Mouse (Mus musculus): Measurements from ENCODE around the gene Lrrc63.
"Not testable (repeated sequence)": the region's sequence is repeated elsewhere in the genome, so short reads cannot be mapped to it uniquely, and the experiment has no call there.

Gene Lrrc63

GRCm38 (mm10) chr14:75130501-75131318 is at the start of gene Lrrc63, which contains the start of gene Lcp1:
Gene Lrrc63, minus strand, starts transcription at chr14:75130881.
Gene Lcp1, plus strand, starts transcription at chr14:75131101.
- peak; percentile 75 for DNase-seq (ENCODE audit: low read depth, low spot score)

GRCm38 (mm10) chr14:75179255-75179963 is 48.7 kb upstream of the Lrrc63 start:
- peak; percentile 95 for DNase-seq (ENCODE audit: low read depth, low spot score)

GRCm38 (mm10) chr14:75178801-75179211 is 48.1 kb upstream of the Lrrc63 start:
- DNase-seq (ENCODE audit: low read depth, low spot score) = no peak

- DNase-seq (ENCODE audit: low read depth, low spot score) = peak; percentile 89
Observed at GRCm38 (mm10) chr14:75178384-75178793, 47.7 kb upstream of the Lrrc63 start.

- DNase-seq (ENCODE audit: low read depth, low spot score) = no peak
Observed at GRCm38 (mm10) chr14:75177400-75177799, 46.7 kb upstream of the Lrrc63 start.

GRCm38 (mm10) chr14:75176425-75177045 is 45.9 kb upstream of the Lrrc63 start:
- peak; percentile 90 for DNase-seq (ENCODE audit: low read depth, low spot score)

- peak; percentile 41 for DNase-seq (ENCODE audit: low read depth, low spot score)
Observed at GRCm38 (mm10) chr14:75175781-75176180, 45.1 kb upstream of the Lrrc63 start.

GRCm38 (mm10) chr14:75174731-75175555 is 44.3 kb upstream of the Lrrc63 start:
- peak; percentile 60 for DNase-seq (ENCODE audit: low read depth, low spot score)

GRCm38 (mm10) chr14:75174296-75174695 is 43.6 kb upstream of the Lrrc63 start:
- no peak for DNase-seq (ENCODE audit: low read depth, low spot score)

GRCm38 (mm10) chr14:75170546-75170945 is 39.9 kb upstream of the Lrrc63 start:
- DNase-seq (ENCODE audit: low read depth, low spot score) = no peak

- DNase-seq (ENCODE audit: low read depth, low spot score) = no peak
Observed at GRCm38 (mm10) chr14:75168501-75168900, 37.8 kb upstream of the Lrrc63 start.

GRCm38 (mm10) chr14:75165574-75166131 is 35.0 kb upstream of the Lrrc63 start:
- DNase-seq (ENCODE audit: low read depth, low spot score) = no peak

GRCm38 (mm10) chr14:75164345-75164744 is 33.7 kb upstream of the Lrrc63 start:
- no peak for DNase-seq (ENCODE audit: low read depth, low spot score)

- no peak for DNase-seq (ENCODE audit: low read depth, low spot score)
Observed at GRCm38 (mm10) chr14:75163866-75164265, 33.2 kb upstream of the Lrrc63 start.

- no peak for DNase-seq (ENCODE audit: low read depth, low spot score)
Observed at GRCm38 (mm10) chr14:75159375-75159774, 28.7 kb upstream of the Lrrc63 start.

- no peak for DNase-seq (ENCODE audit: low read depth, low spot score)
Observed at GRCm38 (mm10) chr14:75154481-75154880, 23.8 kb upstream of the Lrrc63 start.

- no peak for DNase-seq (ENCODE audit: low read depth, low spot score)
Observed at GRCm38 (mm10) chr14:75151146-75151545, 20.5 kb upstream of the Lrrc63 start.

- no peak for DNase-seq (ENCODE audit: low read depth, low spot score)
Observed at GRCm38 (mm10) chr14:75150653-75151052, 20.0 kb upstream of the Lrrc63 start.

GRCm38 (mm10) chr14:75148229-75148628 is 17.5 kb upstream of the Lrrc63 start:
- DNase-seq (ENCODE audit: low read depth, low spot score) = no peak

- not testable (repeated sequence) for DNase-seq (ENCODE audit: low read depth, low spot score)
Observed at GRCm38 (mm10) chr14:75147706-75148105, 17.0 kb upstream of the Lrrc63 start.

- DNase-seq (ENCODE audit: low read depth, low spot score) = no peak
Observed at GRCm38 (mm10) chr14:75139225-75139624, 8.5 kb upstream of the Lrrc63 start.

Data from CD4-positive helper T cell, adult 2 months (primary cell).